ENCODE assay signal across 8 mouse cellular contexts in the genomic region with DNA sequence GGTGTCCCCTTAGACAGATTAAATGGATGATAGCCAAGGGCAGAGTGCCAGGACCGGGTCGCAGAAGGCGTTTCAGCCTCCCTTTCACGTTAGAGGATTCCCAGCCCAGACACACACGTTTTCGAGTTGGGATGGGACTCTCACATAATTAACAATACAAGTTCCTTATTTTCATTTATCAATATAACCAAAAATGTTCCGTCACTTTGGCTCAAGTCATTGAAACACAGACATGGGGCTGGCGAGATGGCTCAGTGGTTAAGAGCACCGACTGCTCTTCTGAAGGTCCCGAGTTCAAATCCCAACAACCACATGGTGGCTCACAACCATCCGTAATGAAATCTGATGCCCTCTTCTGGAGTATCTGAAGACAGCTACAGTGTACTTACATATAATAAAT. TPM values are rescaled to one million over a fixed set of nuclear protein-coding genes. Genes with fewer than 3 reads are reported as not detected.
DNase-seq lines count a peak whose midpoint lies in the region; ATAC-seq lines count a peak whose summit lies in the region.
"Not testable (repeated sequence)": the region's sequence is repeated elsewhere in the genome, so short reads cannot be mapped to it uniquely, and the experiment has no call there.

No protein-coding gene starts in this region.

- ATAC-seq in embryonic facial prominence, embryonic 12.5 days (ENCODE audit: insufficient number of reproducible peaks, insufficient read depth, low FRiP score, low TSS enrichment); forebrain, embryonic 16.5 days; heart, embryonic 16.5 days (replicated peaks; ENCODE audit: extremely low read depth, insufficient read depth, low FRiP score); intestine, embryonic 16.5 days; limb, embryonic 13.5 days (ENCODE audit: low FRiP score, low read depth); lung, embryonic 16.5 days (ENCODE audit: low read depth); neural tube, embryonic 11.5 days (ENCODE audit: insufficient read depth, low FRiP score, low TSS enrichment): not testable (repeated sequence)

- 0 out of 2 replicates have a peak overlapping the region, but pooled peaks have one; percentile 38 for H3K9ac ChIP-seq in embryonic facial prominence, embryonic 12.5 days
- H3K9ac ChIP-seq in forebrain, embryonic 16.5 days (replicated peaks; ENCODE audit: low read depth, low read length); heart, embryonic 16.5 days (ENCODE audit: low read length); intestine, embryonic 16.5 days (ENCODE audit: low read depth, low read length); limb, embryonic 13.5 days; neural tube, embryonic 11.5 days (ENCODE audit: low read length): not testable (repeated sequence)
- peak overlapping the region; percentile 57; the same call in 1 of the 2 replicates for H3K9ac ChIP-seq in lung, embryonic 16.5 days (ENCODE audit: low read length)

- 64% methylated on average over 11 of the region's 11 CpGs for WGBS in embryonic facial prominence, embryonic 12.5 days
- 35% methylated on average over 11 of the region's 11 CpGs for WGBS in forebrain, embryonic 16.5 days
- 48% methylated on average over 11 of the region's 11 CpGs for WGBS in heart, embryonic 16.5 days
- WGBS in intestine, embryonic 16.5 days: 49% methylated on average over 11 of the region's 11 CpGs
- 47% methylated on average over 11 of the region's 11 CpGs for WGBS in limb, embryonic 13.5 days
- 39% methylated on average over 11 of the region's 11 CpGs for WGBS in lung, embryonic 16.5 days
- 62% methylated on average over 11 of the region's 11 CpGs for WGBS in neural tube, embryonic 11.5 days

- not testable (repeated sequence) for H3K36me3 ChIP-seq in embryonic facial prominence, embryonic 12.5 days; forebrain, embryonic 16.5 days (ENCODE audit: control insufficient read depth, insufficient read depth); heart, embryonic 16.5 days (ENCODE audit: control insufficient read depth, insufficient read depth); intestine, embryonic 16.5 days (ENCODE audit: control insufficient read depth, insufficient read depth, low read length); limb, embryonic 13.5 days; lung, embryonic 16.5 days (ENCODE audit: control insufficient read depth, insufficient read depth, low read length); neural tube, embryonic 11.5 days (ENCODE audit: control insufficient read depth, insufficient read depth, low read length)

- H3K4me3 ChIP-seq in embryonic facial prominence, embryonic 12.5 days: peak overlapping the region; percentile 37
- H3K4me3 ChIP-seq in forebrain, embryonic 16.5 days (replicated peaks; ENCODE audit: low read length): peak overlapping the region; percentile 47
- peak overlapping the region; percentile 70 for H3K4me3 ChIP-seq in heart, embryonic 16.5 days (ENCODE audit: low read length)
- H3K4me3 ChIP-seq in intestine, embryonic 16.5 days (ENCODE audit: low read length): peak overlapping the region; percentile 48; the same call in 1 of the 2 replicates
- peak overlapping the region; percentile 43 for H3K4me3 ChIP-seq in limb, embryonic 13.5 days
- peak overlapping the region; percentile 49 for H3K4me3 ChIP-seq in lung, embryonic 16.5 days (ENCODE audit: low read length)
- not testable (repeated sequence) for H3K4me3 ChIP-seq in neural tube, embryonic 11.5 days (ENCODE audit: low read depth, low read length)

- H3K9me3 ChIP-seq in embryonic facial prominence, embryonic 12.5 days; forebrain, embryonic 16.5 days (ENCODE audit: control insufficient read depth, low read length); heart, embryonic 16.5 days (replicated peaks; ENCODE audit: control insufficient read depth, low read length); intestine, embryonic 16.5 days (ENCODE audit: control insufficient read depth, low read length); limb, embryonic 13.5 days; lung, embryonic 16.5 days (ENCODE audit: control insufficient read depth, low read length); neural tube, embryonic 11.5 days (ENCODE audit: control insufficient read depth, low read length): not testable (repeated sequence)

- not testable (repeated sequence) for DNase-seq in neural tube, embryonic 11.5 days (ENCODE audit: low spot score)
- peak; percentile 3 for DNase-seq in thymus, postnatal 0 days (ENCODE audit: low spot score)

- H3K4me1 ChIP-seq in embryonic facial prominence, embryonic 12.5 days; forebrain, embryonic 16.5 days (replicated peaks; ENCODE audit: control insufficient read depth, insufficient read depth, low read length); heart, embryonic 16.5 days (ENCODE audit: control insufficient read depth, insufficient read depth, low read length); intestine, embryonic 16.5 days (ENCODE audit: control insufficient read depth, insufficient read depth, low read length); limb, embryonic 13.5 days; lung, embryonic 16.5 days (replicated peaks; ENCODE audit: control insufficient read depth, insufficient read depth, low read length); neural tube, embryonic 11.5 days (ENCODE audit: control insufficient read depth, insufficient read depth, low read length): not testable (repeated sequence)

- H3K4me2 ChIP-seq in embryonic facial prominence, embryonic 12.5 days (replicated peaks): peak overlapping the region; percentile 53
- peak overlapping the region; percentile 80 for H3K4me2 ChIP-seq in forebrain, embryonic 16.5 days (ENCODE audit: low read length)
- H3K4me2 ChIP-seq in heart, embryonic 16.5 days (ENCODE audit: low read depth, low read length): peak overlapping the region; percentile 88
- H3K4me2 ChIP-seq in intestine, embryonic 16.5 days (ENCODE audit: low read depth, low read length): peak overlapping the region; percentile 57
- peak overlapping the region; percentile 61 for H3K4me2 ChIP-seq in limb, embryonic 13.5 days (replicated peaks)
- H3K4me2 ChIP-seq in lung, embryonic 16.5 days (ENCODE audit: low read depth, low read length): peak overlapping the region; percentile 59
- peak overlapping the region; percentile 70 for H3K4me2 ChIP-seq in neural tube, embryonic 11.5 days (ENCODE audit: low read depth)

- not testable (repeated sequence) for H3K27me3 ChIP-seq in embryonic facial prominence, embryonic 12.5 days; forebrain, embryonic 16.5 days (replicated peaks; ENCODE audit: control insufficient read depth, insufficient read depth, low read length); heart, embryonic 16.5 days (ENCODE audit: control insufficient read depth, insufficient read depth, low read length); intestine, embryonic 16.5 days (replicated peaks; ENCODE audit: control insufficient read depth, insufficient read depth, low read length); limb, embryonic 13.5 days; lung, embryonic 16.5 days (ENCODE audit: control insufficient read depth, insufficient read depth, low read depth, low read length); neural tube, embryonic 11.5 days (ENCODE audit: control insufficient read depth, insufficient read depth, low read length)

- peak overlapping the region; percentile 86 for H3K27ac ChIP-seq in embryonic facial prominence, embryonic 12.5 days
- peak overlapping the region; percentile 71 for H3K27ac ChIP-seq in forebrain, embryonic 16.5 days (ENCODE audit: low read length)
- peak overlapping the region; percentile 74; the same call in 1 of the 2 replicates for H3K27ac ChIP-seq in heart, embryonic 16.5 days (ENCODE audit: low read length)
- not testable (repeated sequence) for H3K27ac ChIP-seq in intestine, embryonic 16.5 days (ENCODE audit: low read length); limb, embryonic 13.5 days; neural tube, embryonic 11.5 days (ENCODE audit: low read depth, low read length)
- H3K27ac ChIP-seq in lung, embryonic 16.5 days (ENCODE audit: low read length): peak overlapping the region; percentile 64; the same call in 1 of the 2 replicates

RNA-seq across cellular contexts. Expression of a gene that starts 37.2 kb away (rescaled TPM):
- polyA plus RNA-seq in embryonic facial prominence, embryonic 12.5 days (2016; fragmentation: Nextera tagmentation; extraction: Ambion mirVana): 0.45 and 0.49 TPM in 2 replicates
- polyA plus RNA-seq in forebrain, embryonic 16.5 days (2015; fragmentation: Nextera tagmentation; extraction: Ambion mirVana): 0.78 and 1.4 TPM in 2 replicates
- 0.20 and 0.31 TPM in 2 replicates for polyA plus RNA-seq in heart, embryonic 16.5 days (2015; fragmentation: Nextera tagmentation; extraction: Ambion mirVana)
- not detected in 2 replicates for polyA plus RNA-seq in intestine, embryonic 16.5 days (2015; fragmentation: Nextera tagmentation; extraction: Ambion mirVana)
- polyA plus RNA-seq in limb, embryonic 13.5 days (2015; fragmentation: Nextera tagmentation; extraction: Ambion mirVana): 0.15 and 0.22 TPM in 2 replicates
- 0.16 and 0.24 TPM in 2 replicates for polyA plus RNA-seq in lung, embryonic 16.5 days (2015; fragmentation: Nextera tagmentation; extraction: Ambion mirVana)
- polyA plus RNA-seq in neural tube, embryonic 11.5 days (2014; fragmentation: Nextera tagmentation; extraction: Ambion mirVana): not detected in 2 replicates
- polyA plus RNA-seq in thymus, postnatal 0 days (2015; fragmentation: Nextera tagmentation; extraction: Ambion mirVana): not detected in 2 replicates

RNA-seq across cellular contexts. Expression of a gene that starts 53.9 kb away (rescaled TPM):
- 4.3 and 5.7 TPM in 2 replicates for polyA plus RNA-seq in embryonic facial prominence, embryonic 12.5 days (2016; fragmentation: Nextera tagmentation; extraction: Ambion mirVana)
- polyA plus RNA-seq in forebrain, embryonic 16.5 days (2015; fragmentation: Nextera tagmentation; extraction: Ambion mirVana): 25.5 and 29.6 TPM in 2 replicates
- 3.8 and 4.6 TPM in 2 replicates for polyA plus RNA-seq in heart, embryonic 16.5 days (2015; fragmentation: Nextera tagmentation; extraction: Ambion mirVana)
- 0.70 and 0.81 TPM in 2 replicates for polyA plus RNA-seq in intestine, embryonic 16.5 days (2015; fragmentation: Nextera tagmentation; extraction: Ambion mirVana)
- polyA plus RNA-seq in limb, embryonic 13.5 days (2015; fragmentation: Nextera tagmentation; extraction: Ambion mirVana): 2.3 and 3.1 TPM in 2 replicates
- polyA plus RNA-seq in lung, embryonic 16.5 days (2015; fragmentation: Nextera tagmentation; extraction: Ambion mirVana): 2.0 and 2.1 TPM in 2 replicates
- 3.5 and 5.5 TPM in 2 replicates for polyA plus RNA-seq in neural tube, embryonic 11.5 days (2014; fragmentation: Nextera tagmentation; extraction: Ambion mirVana)
- 0.21 and 0.29 TPM in 2 replicates for polyA plus RNA-seq in thymus, postnatal 0 days (2015; fragmentation: Nextera tagmentation; extraction: Ambion mirVana)

RNA-seq across cellular contexts. Expression of a gene that starts 54.7 kb away (rescaled TPM):
- 427 and 464 TPM in 2 replicates for polyA plus RNA-seq in embryonic facial prominence, embryonic 12.5 days (2016; fragmentation: Nextera tagmentation; extraction: Ambion mirVana)
- 214 and 245 TPM in 2 replicates for polyA plus RNA-seq in forebrain, embryonic 16.5 days (2015; fragmentation: Nextera tagmentation; extraction: Ambion mirVana)
- 319 and 331 TPM in 2 replicates for polyA plus RNA-seq in heart, embryonic 16.5 days (2015; fragmentation: Nextera tagmentation; extraction: Ambion mirVana)
- 488 and 543 TPM in 2 replicates for polyA plus RNA-seq in intestine, embryonic 16.5 days (2015; fragmentation: Nextera tagmentation; extraction: Ambion mirVana)
- polyA plus RNA-seq in limb, embryonic 13.5 days (2015; fragmentation: Nextera tagmentation; extraction: Ambion mirVana): 410 and 414 TPM in 2 replicates
- polyA plus RNA-seq in lung, embryonic 16.5 days (2015; fragmentation: Nextera tagmentation; extraction: Ambion mirVana): 458 and 477 TPM in 2 replicates
- polyA plus RNA-seq in neural tube, embryonic 11.5 days (2014; fragmentation: Nextera tagmentation; extraction: Ambion mirVana): 457 and 477 TPM in 2 replicates
- polyA plus RNA-seq in thymus, postnatal 0 days (2015; fragmentation: Nextera tagmentation; extraction: Ambion mirVana): 316 and 328 TPM in 2 replicates
